Mouse (Mus musculus): ENCODE data around the gene Degs2.

- TF ChIP-seq CTCF (IDR thresholded peaks at IDR 0.05; ENCODE audit: low read depth) (no peak), EP300 (IDR thresholded peaks at IDR 0.05; ENCODE audit: low read depth) (no peak)
These were observed 68.1 kb downstream of the Degs2 start for GRCm38 (mm10) chr12:108634031-108634430.
